7 mouse cellular contexts compared by ENCODE assay signal in the genomic region with DNA sequence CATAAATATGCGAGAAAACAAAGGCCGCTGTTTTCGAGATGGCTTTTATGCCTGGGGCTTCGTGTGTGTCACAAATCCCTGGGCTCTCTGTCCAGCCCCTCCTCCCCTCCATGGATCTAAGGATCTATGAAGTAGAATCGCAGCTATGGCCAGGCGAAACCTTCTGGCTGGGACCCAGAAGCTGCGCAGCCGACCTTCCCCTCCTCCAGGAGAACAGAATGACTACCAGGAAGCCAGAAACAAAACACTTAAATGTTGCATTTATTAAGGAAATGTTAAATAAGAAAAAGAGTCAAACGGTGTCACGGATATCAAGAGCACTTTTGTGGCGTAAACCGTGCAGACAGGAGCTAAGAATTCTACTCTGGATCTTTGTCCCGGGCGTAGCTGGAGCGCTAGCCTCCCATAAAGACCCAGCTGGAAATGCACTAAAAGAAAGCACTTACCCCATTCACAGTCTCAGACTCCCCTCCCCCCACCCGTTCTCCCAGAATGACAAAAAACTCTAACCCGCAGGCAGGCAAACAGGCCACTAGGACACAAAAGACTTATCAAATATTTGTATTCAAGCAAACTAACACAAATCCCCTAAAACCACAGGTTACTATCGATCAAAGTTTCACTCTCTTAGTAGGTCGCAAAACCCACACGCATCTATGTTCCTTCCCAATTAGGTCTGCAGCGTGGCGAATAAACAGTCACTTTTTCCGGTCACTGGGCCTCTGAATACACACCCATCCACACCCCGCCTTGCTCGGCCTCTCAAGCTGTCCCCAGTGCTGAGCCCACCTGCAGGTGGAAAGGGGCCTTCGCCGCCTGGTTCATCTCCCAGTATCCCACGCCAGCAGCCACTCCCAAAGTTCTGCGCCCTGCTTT. TPM values are rescaled to one million over a fixed set of nuclear protein-coding genes. Genes with fewer than 3 reads are reported as not detected.
DNase-seq lines count a peak whose midpoint lies in the region; ATAC-seq lines count a peak whose summit lies in the region.

No protein-coding gene starts in this region.

- peak overlapping the region; percentile 54 for H3K4me3 ChIP-seq in heart, embryonic 15.5 days
- H3K4me3 ChIP-seq in liver, embryonic 13.5 days (replicated peaks), result peak overlapping the region; percentile 40; the same call in 1 of the 2 replicates

- peaks cover 17% of the 10 kb centered on the region for H3K4me1 ChIP-seq in heart, embryonic 15.5 days (replicated peaks)
- H3K4me1 ChIP-seq in liver, embryonic 13.5 days (replicated peaks), result peaks cover 5% of the 10 kb centered on the region

- 4% methylated on average over 29 of the region's 29 CpGs for whole genome bisulfite sequencing in heart, embryonic 15.5 days
- WGBS in liver, embryonic 13.5 days (ENCODE audit: insufficient replicate concordance), result 5% methylated on average over 29 of the region's 29 CpGs

- 0 out of 2 replicates have a peak overlapping the region, but pooled peaks have one; percentile 17 for H3K9ac ChIP-seq in heart, embryonic 15.5 days
- H3K9ac ChIP-seq in liver, embryonic 13.5 days, result no peak overlapping the region

- no peak overlapping the region for H3K27ac ChIP-seq in heart, embryonic 15.5 days
- no peak overlapping the region for H3K27ac ChIP-seq in liver, embryonic 13.5 days

- peak; percentile 12 to 19 for DNase-seq in layer of hippocampus, postnatal 10 days (ENCODE audit: low spot score in 2 of 2)
- DNase-seq in layer of hippocampus, adult 8-10 months (ENCODE audit: low spot score in 2 of 2), result no peak
- DNase-seq in embryo, embryonic 10 days (ENCODE audit: low spot score), result peak; percentile 63
- no peak for DNase-seq in liver, embryonic 13.5 days
- peak; percentile 74 for DNase-seq in retina, embryonic 14.5 days (ENCODE audit: low spot score)
- DNase-seq in gastrocnemius, postnatal 25 days, result no peak

- H3K36me3 ChIP-seq in heart, embryonic 15.5 days, result no peaks in the 10 kb centered on the region
- no peaks in the 10 kb centered on the region for H3K36me3 ChIP-seq in liver, embryonic 13.5 days

- peak overlapping the region; percentile 94 for H3K4me2 ChIP-seq in heart, embryonic 15.5 days
- peak overlapping the region; percentile 60 for H3K4me2 ChIP-seq in liver, embryonic 13.5 days

- no peak for ATAC-seq in heart, embryonic 15.5 days (replicated peaks; ENCODE audit: insufficient number of reproducible peaks, insufficient read depth, low FRiP score, low read depth)
- no peak for ATAC-seq in liver, embryonic 13.5 days (ENCODE audit: low read depth)

- no peaks in the 10 kb centered on the region for H3K9me3 ChIP-seq in heart, embryonic 15.5 days (replicated peaks)
- H3K9me3 ChIP-seq in liver, embryonic 13.5 days (replicated peaks), result no peaks in the 10 kb centered on the region

- H3K27me3 ChIP-seq in heart, embryonic 15.5 days, result peaks cover 39% of the 10 kb centered on the region
- H3K27me3 ChIP-seq in liver, embryonic 13.5 days, result peaks cover 32% of the 10 kb centered on the region

RNA-seq across cellular contexts. Expression of gene Rprm, which starts 1.3 kb away (rescaled TPM):
- total RNA-seq in layer of hippocampus, postnatal 10 days (2021), result 10 to 100 TPM; 44.4 to 47.8 TPM
- 10 to 100 TPM; 36.7 to 48.7 (median 45.8) TPM for total RNA-seq in layer of hippocampus, adult 8-10 months (2022)
- 1.2 and 1.9 TPM in 2 replicates for polyA plus RNA-seq in heart, embryonic 15.5 days (2015; fragmentation: Nextera tagmentation; extraction: Ambion mirVana)
- polyA plus RNA-seq in liver, embryonic 13.5 days (2015; fragmentation: Nextera tagmentation; extraction: Ambion mirVana), result 0.24 and 0.56 TPM in 2 replicates
- total RNA-seq in gastrocnemius, postnatal 25 days (2021), result under 1 TPM; 0.24 to 0.79 TPM

Comparison
In these comparisons a context has a peak if more than half of its experiments do, and no peak if none do; other contexts are left out.
1. DNase-seq: peak in layer of hippocampus, postnatal 10 days (2 of 2), embryo, embryonic 10 days (single experiment) and retina, embryonic 14.5 days (single experiment); none in layer of hippocampus, adult 8-10 months (0 of 2), liver, embryonic 13.5 days (single experiment) and gastrocnemius, postnatal 25 days (single experiment).
2. RNA of gene Rprm, which starts 1.3 kb away (total RNA-seq): 44.4 to 47.8 TPM in layer of hippocampus, postnatal 10 days and 36.7 to 48.7 TPM in layer of hippocampus, adult 8-10 months; 0.24 to 0.79 TPM in gastrocnemius, postnatal 25 days; every median in the first group is over 10 times any median in the second.